Mouse (Mus musculus): ENCODE measurements around the gene Slc17a6.
"Not testable (repeated sequence)": the region's sequence is repeated elsewhere in the genome, so short reads cannot be mapped to it uniquely, and the experiment has no call there.

Slc17a6 gene

DNA sequence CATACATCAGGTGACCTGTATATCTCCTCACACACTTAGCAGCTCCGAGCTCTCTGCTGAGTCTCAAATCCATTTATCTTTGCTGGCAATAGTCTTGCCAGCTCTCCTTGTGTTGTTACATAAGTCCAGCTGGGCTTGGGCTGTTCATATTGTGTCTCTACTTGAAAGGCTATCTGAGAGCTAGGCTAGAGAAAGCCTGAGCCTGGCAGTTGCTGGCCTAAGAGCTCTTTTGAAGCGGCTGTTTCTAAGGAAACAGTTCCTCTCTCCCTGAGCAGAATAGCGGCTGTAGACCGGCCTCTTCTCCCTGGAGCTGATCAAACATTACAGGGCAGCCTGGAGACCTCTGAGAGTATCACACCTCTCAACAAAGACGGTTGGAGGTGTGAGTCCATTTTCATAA is 40.6 kb downstream of the Slc17a6 start:
- no peak for DNase-seq (ENCODE audit: extremely low read depth, low read depth, low spot score)

- DNase-seq (ENCODE audit: extremely low read depth, low read depth, low spot score) = no peak
Observed at GRCm38 (mm10) chr7:51693539-51694217, 71.9 kb downstream of the Slc17a6 start.

GRCm38 (mm10) chr7:51694452-51694851 is 72.6 kb downstream of the Slc17a6 start:
- no peak for DNase-seq (ENCODE audit: extremely low read depth, low read depth, low spot score)

- DNase-seq (ENCODE audit: extremely low read depth, low read depth, low spot score) = no peak
Observed at GRCm38 (mm10) chr7:51709508-51709907, 87.7 kb downstream of the Slc17a6 start.

GRCm38 (mm10) chr7:51710346-51710745 is 88.5 kb downstream of the Slc17a6 start:
- DNase-seq (ENCODE audit: extremely low read depth, low read depth, low spot score) = not testable (repeated sequence)

DNA sequence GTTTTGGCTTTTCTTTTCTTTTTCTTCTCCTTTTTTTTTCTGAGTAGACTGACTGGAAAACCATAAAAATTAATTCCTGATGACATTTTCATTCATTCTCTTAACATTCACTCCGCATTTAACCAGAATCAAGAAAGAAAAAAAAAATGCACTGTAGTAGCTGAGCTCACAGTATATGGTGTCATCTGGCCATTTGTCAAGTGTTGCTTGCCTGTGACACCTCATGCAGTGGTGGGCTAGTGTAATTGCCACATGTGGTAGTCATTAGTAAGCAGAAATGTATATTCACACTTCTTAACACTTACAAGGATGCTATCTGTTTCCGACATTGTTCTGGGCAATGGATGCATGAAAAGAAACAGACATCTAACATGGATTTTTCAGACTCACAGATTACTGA is 94.0 kb downstream of the Slc17a6 start:
- no peak for DNase-seq (ENCODE audit: extremely low read depth, low read depth, low spot score)
